Mouse (Mus musculus): ENCODE measurements around the gene Olfr1238. TPM values are rescaled to one million over a fixed set of nuclear protein-coding genes. Genes with fewer than 3 reads are reported as not detected.

The Olfr1238 gene
- total RNA-seq (2021): not detected
- long read RNA-seq, experiment 1: 0 reads
- long read RNA-seq, experiment 2: 0 reads

DNA sequence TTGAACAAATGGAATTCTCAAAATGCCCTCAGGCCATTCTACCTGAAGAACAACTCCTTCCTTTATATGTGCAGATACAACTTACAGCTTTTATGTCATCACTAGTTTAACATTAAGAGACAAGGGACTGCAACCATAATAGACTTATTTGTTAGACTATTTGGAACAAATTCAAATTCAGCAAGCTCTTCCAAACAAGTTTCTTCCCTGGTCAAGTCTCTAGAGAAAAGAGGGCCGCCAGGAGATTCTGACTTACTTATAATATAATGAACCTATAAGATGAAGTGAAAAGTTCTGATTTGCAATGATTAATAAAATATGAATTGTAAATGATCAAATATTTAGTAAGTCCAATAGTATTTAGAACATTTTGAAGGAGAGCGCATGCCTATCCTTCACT lies at the start of gene Olfr1238:
TSS of gene Olfr1238 (minus strand) at position 101 of the 400 bp plus-strand sequence.
- DNase-seq (ENCODE audit: low spot score in 2 of 2): no peak

DNA sequence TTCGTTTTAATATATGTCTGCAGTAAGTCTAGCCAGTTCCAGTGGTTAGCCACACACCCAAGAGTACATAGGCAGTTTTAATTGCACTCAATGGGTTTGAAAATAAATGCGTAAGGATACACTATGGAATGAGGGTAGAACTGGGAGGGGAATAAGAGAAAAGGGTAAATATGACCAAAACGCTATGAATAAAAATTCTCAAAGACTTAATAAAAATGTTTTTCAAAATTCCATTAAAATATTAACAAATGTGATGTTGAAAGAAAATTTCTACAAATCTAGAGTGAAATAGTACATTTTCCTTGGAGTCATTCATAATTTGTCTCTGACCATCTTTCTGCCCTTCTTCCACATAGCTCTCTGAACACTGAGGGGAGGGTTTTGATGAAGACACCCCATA lies 33.4 kb upstream of the Olfr1238 start, which contains the start of gene Olfr1240:
TSS of gene Olfr1240 (minus strand) at position 101 of the 400 bp plus-strand sequence.
- no peak for DNase-seq (ENCODE audit: low spot score in 2 of 2)

DNA sequence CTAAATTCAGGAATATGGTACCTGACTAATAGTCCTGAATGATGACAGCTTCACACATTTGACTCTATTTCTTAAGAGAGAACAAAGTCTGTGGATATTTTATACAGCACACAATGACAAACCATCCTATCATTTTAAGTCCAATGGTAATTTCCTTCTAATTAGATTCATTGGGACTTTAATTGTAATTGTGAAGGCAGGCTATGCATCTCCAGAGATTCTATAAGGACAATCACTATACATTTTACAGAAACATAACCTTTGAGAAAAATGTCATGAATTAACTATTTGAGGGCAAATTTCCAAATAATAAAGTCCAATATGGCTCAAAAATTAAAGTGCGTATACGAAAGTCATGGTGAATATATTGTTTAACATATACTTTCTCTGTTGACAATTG lies 10.8 kb upstream of the Olfr1238 start, which contains the start of gene Olfr1239:
TSS of gene Olfr1239 (minus strand) at position 101 of the 400 bp plus-strand sequence.
- DNase-seq (ENCODE audit: low spot score in 2 of 2): no peak

DNA sequence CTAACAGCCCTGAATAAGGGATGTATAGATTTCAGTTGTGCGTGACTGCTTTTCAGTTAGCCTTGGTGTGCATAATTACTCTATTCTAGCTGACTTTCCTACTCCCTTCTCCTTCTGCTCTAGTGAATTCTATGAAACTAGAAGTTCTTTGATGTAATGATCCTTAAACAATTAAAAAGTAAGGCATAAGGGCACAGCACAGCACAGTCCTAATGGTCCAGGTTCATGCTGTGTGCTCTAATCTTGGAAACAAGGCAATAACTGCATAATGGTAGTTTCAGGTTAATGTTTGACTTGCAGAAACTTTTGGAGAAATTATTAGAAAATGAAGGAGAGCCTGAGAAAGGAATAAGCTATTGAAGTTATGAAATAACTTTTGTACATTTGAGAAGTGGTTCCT lies 5.1 kb upstream of the Olfr1238 start:
- DNase-seq (ENCODE audit: low spot score in 2 of 2): no peak

DNA sequence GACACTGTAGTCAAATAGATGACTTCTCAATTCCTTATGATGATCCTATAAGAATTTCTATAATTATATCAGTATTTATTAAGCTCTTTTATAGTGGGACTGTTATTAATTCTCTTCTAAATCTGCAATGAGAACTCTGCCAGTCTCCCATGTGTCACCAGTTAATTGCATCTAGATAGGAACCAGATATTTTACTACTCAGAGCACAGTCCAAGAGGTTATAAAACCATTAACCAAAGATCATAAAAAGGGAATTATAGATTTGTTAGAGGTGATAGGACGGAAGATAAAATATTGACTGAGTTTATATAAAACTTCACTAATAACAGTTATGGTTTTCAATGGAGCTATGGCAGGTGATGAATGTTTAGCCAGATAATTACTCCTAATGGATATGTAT lies 8.6 kb downstream of the Olfr1238 start:
- no peak for DNase-seq (ENCODE audit: low spot score in 2 of 2)

DNA sequence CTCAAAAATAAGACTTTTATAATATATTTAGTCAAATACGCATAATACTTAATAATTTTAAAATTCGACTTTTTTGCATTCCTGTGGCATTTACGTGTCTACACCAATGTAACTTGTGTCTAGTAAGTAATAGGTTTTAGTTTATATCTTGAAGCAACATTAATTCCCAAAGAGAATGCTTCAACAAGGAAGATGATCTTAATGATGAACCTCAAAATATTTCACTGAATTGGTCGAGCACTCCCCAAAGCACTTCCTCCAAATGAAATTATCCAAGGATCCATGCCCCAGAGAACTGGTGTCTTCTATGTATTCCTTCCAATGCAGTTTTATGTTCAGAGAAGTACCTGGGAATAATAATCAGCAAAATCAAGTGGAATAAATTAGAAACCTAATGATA lies 44.7 kb downstream of the Olfr1238 start, which contains the start of gene Olfr1234:
TSS of gene Olfr1234 (minus strand) at position 101 of the 400 bp plus-strand sequence.
- no peak for DNase-seq (ENCODE audit: low spot score in 2 of 2)

Other genes with a start within 250 kb of the Olfr1238 start
- gene Olfr1224-ps1, start 245.6 kb downstream of the Olfr1238 start, total RNA-seq (2021): not detected
- not detected for gene Olfr1225, start 235.0 kb downstream of the Olfr1238 start, total RNA-seq (2021)
- not detected for gene Olfr1226, start 209.6 kb downstream of the Olfr1238 start, total RNA-seq (2021)
- gene Olfr1228, start 155.6 kb downstream of the Olfr1238 start, total RNA-seq (2021): not detected
- not detected for gene Olfr1229, start 121.7 kb downstream of the Olfr1238 start, total RNA-seq (2021)
- gene Olfr1230, start 112.4 kb downstream of the Olfr1238 start, total RNA-seq (2021): not detected
- not detected for gene Olfr1231, start 102.6 kb downstream of the Olfr1238 start, total RNA-seq (2021)
- gene Olfr1232, start 80.0 kb downstream of the Olfr1238 start, total RNA-seq (2021): not detected
- gene Olfr1233, start 67.3 kb downstream of the Olfr1238 start, total RNA-seq (2021): not detected
- not detected for gene Olfr1234, start 44.8 kb downstream of the Olfr1238 start, total RNA-seq (2021)
- gene Olfr1239, start 10.7 kb upstream of the Olfr1238 start, total RNA-seq (2021): not detected
- gene Olfr1240, start 33.3 kb upstream of the Olfr1238 start, total RNA-seq (2021): not detected
- not detected for gene Olfr1241, start 77.5 kb upstream of the Olfr1238 start, total RNA-seq (2021)
- not detected for gene Olfr1242, start 88.7 kb upstream of the Olfr1238 start, total RNA-seq (2021)
- gene Olfr1243, start 121.8 kb upstream of the Olfr1238 start, total RNA-seq (2021): not detected
- not detected for gene Olfr1245, start 168.8 kb upstream of the Olfr1238 start, total RNA-seq (2021)
- gene Olfr1246, start 183.5 kb upstream of the Olfr1238 start, total RNA-seq (2021): not detected
- under 1 TPM in 1 of 2 experiments, not detected in 1; 0.05 TPM for gene Olfr1247, start 204.5 kb upstream of the Olfr1238 start, total RNA-seq (2021)
- not detected for gene Olfr1248, start 208.6 kb upstream of the Olfr1238 start, total RNA-seq (2021)
- gene Olfr1249, start 225.3 kb upstream of the Olfr1238 start, total RNA-seq (2021): not detected

Data from left cerebral cortex, adult 18-20 months (tissue).